Comparison of ENCODE assay signal across 8 mouse cellular contexts in the genomic region with DNA sequence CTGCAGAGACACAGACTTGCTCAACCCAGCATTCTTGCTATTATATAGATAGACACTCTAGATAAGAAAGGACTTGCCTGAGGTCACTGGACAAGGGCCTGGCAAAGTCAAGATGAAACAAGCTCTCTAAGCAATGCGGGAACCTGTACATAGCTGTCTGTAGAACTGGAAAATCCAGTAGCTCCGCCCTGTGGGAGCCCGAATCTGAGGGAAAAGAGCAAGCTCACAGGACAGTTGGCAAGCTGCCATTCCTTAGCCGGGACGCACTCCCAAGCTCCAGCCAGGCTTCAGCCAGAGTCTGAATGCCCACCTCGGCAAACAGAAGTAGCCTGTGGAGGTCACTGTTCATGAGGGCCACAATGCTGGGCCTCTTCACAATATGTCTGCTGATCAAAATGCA. TPM values are rescaled to one million over a fixed set of nuclear protein-coding genes. Genes with fewer than 3 reads are reported as not detected.
A peak's percentile ranks its signal among the peaks of the same experiment; 100 is the strongest.
DNase-seq lines count a peak whose midpoint lies in the region; TF ChIP-seq lines count a peak whose summit lies in the region.

No protein-coding gene starts in this region.

- no peak overlapping the region for H3K4me3 ChIP-seq in lung, adult 2 months (replicated peaks; ENCODE audit: extremely low read depth, low read depth, low read length)

- TF ChIP-seq CTCF in lung, adult 2 months (IDR thresholded peaks at IDR 0.05; ENCODE audit: insufficient read depth, low read length) = no peak

- 20% methylated on average over 6 of the region's 6 CpGs for WGBS in lung, adult 2 months

- peak; percentile 17 for DNase-seq in embryo, embryonic 11 days
- no peak for DNase-seq in embryo, embryonic 10.5 days (ENCODE audit: low spot score)
- DNase-seq in right cerebral cortex, postnatal 10 days (ENCODE audit: low spot score in 2 of 2) = peak; percentile 37 to 66
- no peak for DNase-seq in right cerebral cortex, adult 18-20 months
- peak; percentile 47 for DNase-seq in lung, adult 2 months
- peak; percentile 50 to 62 for DNase-seq in urinary bladder, postnatal 4 days (ENCODE audit: low spot score in 2 of 2)
- no peak for DNase-seq in frontal cortex, adult 2 months (ENCODE audit: extremely low spot score in 1 of 2, low spot score in 1 of 2)
- no peak for DNase-seq in T-cell, adult 2 months (ENCODE audit: low spot score)

- no peak for TF ChIP-seq POLR2A in lung, adult 2 months (IDR thresholded peaks at IDR 0.05; ENCODE audit: borderline replicate concordance, extremely low read depth, low read depth, low read length)

- no peaks in the 10 kb centered on the region; the same call in 1 of the 2 replicates for H3K4me1 ChIP-seq in lung, adult 2 months (ENCODE audit: control insufficient read depth, insufficient read depth, low read length)

RNA-seq across cellular contexts. Expression of gene Paqr5, which starts 28.8 kb away (rescaled TPM):
- 1.8 and 12.4 TPM in 2 replicates for polyA plus RNA-seq in lung, adult 2 months (2012; rRNA removed)
- 6.4 and 6.6 TPM in 2 replicates for polyA plus RNA-seq in frontal cortex, adult 2 months (2012; rRNA removed)

RNA-seq across cellular contexts. Expression of gene Kif23, which starts 51.3 kb away (rescaled TPM):
- polyA plus RNA-seq in lung, adult 2 months (2012; rRNA removed) = 1.7 and 3.0 TPM in 2 replicates
- 2.5 and 2.9 TPM in 2 replicates for polyA plus RNA-seq in frontal cortex, adult 2 months (2012; rRNA removed)

Comparison
In these comparisons a context has a peak if more than half of its experiments do, and no peak if none do; other contexts are left out.
1. DNase-seq: peak in embryo, embryonic 11 days (single experiment), right cerebral cortex, postnatal 10 days (2 of 2), lung, adult 2 months (single experiment) and urinary bladder, postnatal 4 days (2 of 2); none in embryo, embryonic 10.5 days (single experiment), right cerebral cortex, adult 18-20 months (single experiment), frontal cortex, adult 2 months (0 of 2) and T-cell, adult 2 months (single experiment).